Mouse (Mus musculus): ENCODE results near the gene Kazald1. TPM values are rescaled to one million over a fixed set of nuclear protein-coding genes. Genes with fewer than 3 reads are reported as not detected.

Kazald1 gene
- polyA plus RNA-seq, 1 experiment from 2014 or later = 1.1 TPM

- H3K4me3 ChIP-seq (ENCODE audit: low read depth, low read length) = peak overlapping the region; percentile 51
- H3K27me3 ChIP-seq (replicated peaks; ENCODE audit: control insufficient read depth, insufficient read depth, low read length) = peaks cover 6% of the 10 kb centered on the region; the same call in 1 of the 2 replicates
- peak; percentile 57 for ATAC-seq
- peaks cover 28% of the 10 kb centered on the region for H3K4me1 ChIP-seq (ENCODE audit: control insufficient read depth, insufficient read depth, low read length)
- peaks cover 23% of the 10 kb centered on the region for H3K36me3 ChIP-seq (ENCODE audit: control insufficient read depth, insufficient read depth, low read length)
- DNase-seq (ENCODE audit: low spot score) = peak; percentile 90
- peak overlapping the region; percentile 77 for H3K9ac ChIP-seq (ENCODE audit: low read length)
- no peaks in the 10 kb centered on the region for H3K9me3 ChIP-seq (replicated peaks; ENCODE audit: control insufficient read depth, low read length)
- under 1% methylated on average over 34 of the region's 34 CpGs for WGBS
- H3K27ac ChIP-seq (ENCODE audit: low read depth, low read length) = peak overlapping the region; percentile 90
- peak overlapping the region; percentile 68 for H3K4me2 ChIP-seq (ENCODE audit: low read length)
Measured at GRCm38 (mm10) chr19:45046523-45047321, 28.3 kb upstream of the Kazald1 start.

GRCm38 (mm10) chr19:45047417-45047934 is 27.6 kb upstream of the Kazald1 start, which contains the start of gene Sfxn3:
TSS of gene Sfxn3 (plus strand) at chr19:45047503.
- H3K4me2 ChIP-seq (ENCODE audit: low read length) = peak within 1 kb of the TSS; percentile 68
- peak within 1 kb of the TSS; percentile 90 for H3K27ac ChIP-seq (ENCODE audit: low read depth, low read length)
- H3K4me1 ChIP-seq (ENCODE audit: control insufficient read depth, insufficient read depth, low read length) = peaks cover 28% of the 10 kb centered on the region
- H3K9me3 ChIP-seq (replicated peaks; ENCODE audit: control insufficient read depth, low read length) = no peaks in the 10 kb centered on the region
- ATAC-seq (peak; percentile 89), DNase-seq (ENCODE audit: low spot score) (peak; percentile 93)
- H3K9ac ChIP-seq (ENCODE audit: low read length) = peak within 1 kb of the TSS; percentile 77
- WGBS = under 1% methylated on average over 26 of the region's 26 CpGs
- peaks cover 6% of the 10 kb centered on the region; the same call in 1 of the 2 replicates for H3K27me3 ChIP-seq (replicated peaks; ENCODE audit: control insufficient read depth, insufficient read depth, low read length)
- H3K4me3 ChIP-seq (ENCODE audit: low read depth, low read length) = peak within 1 kb of the TSS; percentile 51
- peaks cover 30% of the 10 kb centered on the region for H3K36me3 ChIP-seq (ENCODE audit: control insufficient read depth, insufficient read depth, low read length)

GRCm38 (mm10) chr19:45047935-45048643 is 27.0 kb upstream of the Kazald1 start:
- ATAC-seq = peak; percentile 60
- peak overlapping the region; percentile 77 for H3K9ac ChIP-seq (ENCODE audit: low read length)
- 41% methylated on average over 11 of the region's 11 CpGs for WGBS

GRCm38 (mm10) chr19:45048644-45049365 is 26.2 kb upstream of the Kazald1 start:
- peak overlapping the region; percentile 77 for H3K9ac ChIP-seq (ENCODE audit: low read length)
- H3K4me2 ChIP-seq (ENCODE audit: low read length) = peak overlapping the region; percentile 68
- H3K27me3 ChIP-seq (replicated peaks; ENCODE audit: control insufficient read depth, insufficient read depth, low read length) = peaks cover 6% of the 10 kb centered on the region; the same call in 1 of the 2 replicates
- peak overlapping the region; percentile 51 for H3K4me3 ChIP-seq (ENCODE audit: low read depth, low read length)
- no peak for DNase-seq (ENCODE audit: low spot score)
- ATAC-seq = no peak
- peak overlapping the region; percentile 90 for H3K27ac ChIP-seq (ENCODE audit: low read depth, low read length)
- H3K36me3 ChIP-seq (ENCODE audit: control insufficient read depth, insufficient read depth, low read length) = peaks cover 43% of the 10 kb centered on the region
- no peaks in the 10 kb centered on the region for H3K9me3 ChIP-seq (replicated peaks; ENCODE audit: control insufficient read depth, low read length)
- WGBS = 82% methylated on average over 12 of the region's 12 CpGs
- H3K4me1 ChIP-seq (ENCODE audit: control insufficient read depth, insufficient read depth, low read length) = peaks cover 28% of the 10 kb centered on the region

More at GRCm38 (mm10) chr19:45047935-45048643, 27.0 kb upstream of the Kazald1 start:
- H3K27me3 ChIP-seq (replicated peaks; ENCODE audit: control insufficient read depth, insufficient read depth, low read length) = peaks cover 6% of the 10 kb centered on the region; the same call in 1 of the 2 replicates
- peaks cover 28% of the 10 kb centered on the region for H3K4me1 ChIP-seq (ENCODE audit: control insufficient read depth, insufficient read depth, low read length)
- peak overlapping the region; percentile 68 for H3K4me2 ChIP-seq (ENCODE audit: low read length)
- peak overlapping the region; percentile 51 for H3K4me3 ChIP-seq (ENCODE audit: low read depth, low read length)
- DNase-seq (ENCODE audit: low spot score) = peak; percentile 65
- no peaks in the 10 kb centered on the region for H3K9me3 ChIP-seq (replicated peaks; ENCODE audit: control insufficient read depth, low read length)
- H3K36me3 ChIP-seq (ENCODE audit: control insufficient read depth, insufficient read depth, low read length) = peaks cover 36% of the 10 kb centered on the region
- peak overlapping the region; percentile 90 for H3K27ac ChIP-seq (ENCODE audit: low read depth, low read length)

GRCm38 (mm10) chr19:45049523-45049922 is 25.5 kb upstream of the Kazald1 start:
- WGBS = 81% methylated on average over 9 of the region's 9 CpGs
- DNase-seq (ENCODE audit: low spot score) (no peak), ATAC-seq (no peak)
- Histone ChIP-seq H3K27me3 (replicated peaks; ENCODE audit: control insufficient read depth, insufficient read depth, low read length) (peaks cover 6% of the 10 kb centered on the region; the same call in 1 of the 2 replicates), H3K27ac (ENCODE audit: low read depth, low read length) (no peak overlapping the region), H3K4me3 (ENCODE audit: low read depth, low read length) (no peak overlapping the region), H3K4me1 (ENCODE audit: control insufficient read depth, insufficient read depth, low read length) (peaks cover 28% of the 10 kb centered on the region), H3K9ac (ENCODE audit: low read length) (no peak overlapping the region), H3K4me2 (ENCODE audit: low read length) (peak overlapping the region; percentile 68; the same call in 1 of the 2 replicates), H3K36me3 (ENCODE audit: control insufficient read depth, insufficient read depth, low read length) (peaks cover 49% of the 10 kb centered on the region), H3K9me3 (replicated peaks; ENCODE audit: control insufficient read depth, low read length) (no peaks in the 10 kb centered on the region)

- Histone ChIP-seq H3K9ac (ENCODE audit: low read length) (no peak overlapping the region), H3K36me3 (ENCODE audit: control insufficient read depth, insufficient read depth, low read length) (peaks cover 59% of the 10 kb centered on the region), H3K27ac (ENCODE audit: low read depth, low read length) (no peak overlapping the region), H3K4me1 (ENCODE audit: control insufficient read depth, insufficient read depth, low read length) (peaks cover 22% of the 10 kb centered on the region), H3K27me3 (replicated peaks; ENCODE audit: control insufficient read depth, insufficient read depth, low read length) (no peaks in the 10 kb centered on the region), H3K9me3 (replicated peaks; ENCODE audit: control insufficient read depth, low read length) (no peaks in the 10 kb centered on the region), H3K4me2 (ENCODE audit: low read length) (no peak overlapping the region), H3K4me3 (ENCODE audit: low read depth, low read length) (no peak overlapping the region)
- 88% methylated on average over 8 of the region's 8 CpGs for WGBS
- no peak for DNase-seq (ENCODE audit: low spot score)
- no peak for ATAC-seq
Measured at GRCm38 (mm10) chr19:45053451-45053850, 21.6 kb upstream of the Kazald1 start.

GRCm38 (mm10) chr19:45054892-45055690 is 19.9 kb upstream of the Kazald1 start:
- no peak overlapping the region for H3K4me3 ChIP-seq (ENCODE audit: low read depth, low read length)
- H3K4me1 ChIP-seq (ENCODE audit: control insufficient read depth, insufficient read depth, low read length) = peaks cover 14% of the 10 kb centered on the region
- H3K9ac ChIP-seq (ENCODE audit: low read length) = no peak overlapping the region
- H3K36me3 ChIP-seq (ENCODE audit: control insufficient read depth, insufficient read depth, low read length) = peaks cover 50% of the 10 kb centered on the region
- H3K4me2 ChIP-seq (ENCODE audit: low read length) = no peak overlapping the region
- WGBS = 88% methylated on average over 6 of the region's 6 CpGs
- no peak for ATAC-seq
- no peaks in the 10 kb centered on the region for H3K9me3 ChIP-seq (replicated peaks; ENCODE audit: control insufficient read depth, low read length)
- DNase-seq (ENCODE audit: low spot score) = no peak
- no peaks in the 10 kb centered on the region for H3K27me3 ChIP-seq (replicated peaks; ENCODE audit: control insufficient read depth, insufficient read depth, low read length)
- H3K27ac ChIP-seq (ENCODE audit: low read depth, low read length) = no peak overlapping the region

- Histone ChIP-seq H3K9ac (ENCODE audit: low read length) (no peak overlapping the region), H3K9me3 (replicated peaks; ENCODE audit: control insufficient read depth, low read length) (no peaks in the 10 kb centered on the region), H3K4me1 (ENCODE audit: control insufficient read depth, insufficient read depth, low read length) (peaks cover 14% of the 10 kb centered on the region), H3K27me3 (replicated peaks; ENCODE audit: control insufficient read depth, insufficient read depth, low read length) (no peaks in the 10 kb centered on the region), H3K4me2 (ENCODE audit: low read length) (no peak overlapping the region), H3K27ac (ENCODE audit: low read depth, low read length) (no peak overlapping the region), H3K36me3 (ENCODE audit: control insufficient read depth, insufficient read depth, low read length) (peaks cover 39% of the 10 kb centered on the region), H3K4me3 (ENCODE audit: low read depth, low read length) (no peak overlapping the region)
- ATAC-seq = peak; percentile 8; the same call in 1 of the 2 replicates
- peak; percentile 78 for DNase-seq (ENCODE audit: low spot score)
- 56% methylated on average over 4 of the region's 4 CpGs for WGBS
Measured at GRCm38 (mm10) chr19:45056364-45056763, 18.7 kb upstream of the Kazald1 start.

Data from forebrain, embryonic 14.5 days (tissue).